Mouse (Mus musculus) CH12.LX (cell line): Measurements from ENCODE around the gene Smad9. TPM values are rescaled to one million over a fixed set of nuclear protein-coding genes. Genes with fewer than 3 reads are reported as not detected.

Source experiments
- DNase-seq: peaks from one replicate; pipeline ENCODE4 v3.0.0-alpha.2; 2013; ENCODE audit errors: extremely low read depth
- H3K27ac ChIP-seq: 2 replicates; pipeline ENCODE4 v1.5.1; 2012; ENCODE audit warnings: low read depth, mild to moderate bottlenecking, control low read depth, moderate library complexity; ENCODE audit not compliant: insufficient read depth
- H3K27me3 ChIP-seq: replicated peaks from 2 replicates; pipeline ENCODE3; 2012; ENCODE audit warnings: inconsistent platforms
- H3K36me3 ChIP-seq, 2 experiments: replicated peaks in 1 of 2; 2 replicates each; pipeline versions ENCODE3 to v1.6.1; 2012; ENCODE audit warnings: inconsistent platforms in 1 of 2, low read length in 1 of 2, mild to moderate bottlenecking in 1 of 2, mixed read lengths in 1 of 2, moderate library complexity in 1 of 2; ENCODE audit not compliant: control insufficient read depth in 1 of 2, insufficient read depth in 1 of 2
- H3K4me1 ChIP-seq, 2 experiments: 2 replicates each; pipeline ENCODE4 v1.6.1; 2012; ENCODE audit warnings: inconsistent platforms in 1 of 2, moderate library complexity in 1 of 2; ENCODE audit not compliant: insufficient read depth in 2 of 2, control insufficient read depth in 1 of 2
- H3K4me2 ChIP-seq: 2 replicates; pipeline ENCODE4 v1.6.1; 2012; ENCODE audit warnings: low read depth, mild to moderate bottlenecking, control low read depth; ENCODE audit not compliant: poor library complexity, insufficient read depth, severe bottlenecking
- H3K4me3 ChIP-seq, 3 experiments: fragments of 150-350 bp in 1 of 3; sonication (generic) in 1 of 3; replicated peaks in 1 of 3; 2 replicates each; pipeline versions ENCODE3 to v1.5.1; 2011 to 2012; ENCODE audit warnings: low read depth in 2 of 3, low read length in 2 of 3, mild to moderate bottlenecking in 2 of 3, moderate library complexity in 2 of 3, control low read depth in 1 of 3, improper control_type of control experiment in 1 of 3, inconsistent platforms in 1 of 3, mixed read lengths in 1 of 3; ENCODE audit not compliant: poor library complexity in 1 of 3
- H3K79me2 ChIP-seq: replicated peaks from 2 replicates; pipeline ENCODE4 v1.6.1; 2012; ENCODE audit warnings: mild to moderate bottlenecking, moderate library complexity; ENCODE audit not compliant: control insufficient read depth, poor library complexity, insufficient read depth, severe bottlenecking; ENCODE audit errors: extremely low read depth
- H3K9ac ChIP-seq: 2 replicates; pipeline ENCODE4 v1.6.1; 2012; ENCODE audit warnings: low read depth, mild to moderate bottlenecking, control low read depth, moderate library complexity; ENCODE audit not compliant: insufficient read depth
- H3K9me3 ChIP-seq: replicated peaks from 2 replicates; pipeline ENCODE3; 2012; ENCODE audit warnings: low read length, inconsistent platforms, mixed read lengths
- CHD1 ChIP-seq: IDR thresholded peaks from 2 replicates; pipeline ENCODE4 v1.6.1; 2012; ENCODE audit warnings: low read depth, low read length, improper control_type of control experiment, inconsistent platforms
- CHD2 ChIP-seq: IDR thresholded peaks from 2 replicates; pipeline ENCODE4 v1.6.1; 2011; ENCODE audit warnings: low read length, improper control_type of control experiment
- CTCF ChIP-seq, 2 experiments: IDR thresholded peaks in 1 of 2; conservative IDR thresholded peaks in 1 of 2; 2 replicates each; pipeline ENCODE4 v1.5.1; 2011 to 2012; ENCODE audit warnings: low read depth in 2 of 2, low read length in 2 of 2, improper control_type of control experiment in 1 of 2, inconsistent platforms in 1 of 2, mild to moderate bottlenecking in 1 of 2, moderate library complexity in 1 of 2
- EP300 ChIP-seq: IDR thresholded peaks from 2 replicates; pipeline ENCODE4 v1.6.1; 2011; ENCODE audit warnings: low read length, improper control_type of control experiment
- ETS1 ChIP-seq: conservative IDR thresholded peaks from 2 replicates; pipeline ENCODE4 v1.6.1; 2012; ENCODE audit warnings: low read depth, mild to moderate bottlenecking, inconsistent platforms, low read length, improper control_type of control experiment, moderate library complexity
- GABPA ChIP-seq: IDR thresholded peaks from 2 replicates; pipeline ENCODE4 v1.6.1; 2012; ENCODE audit warnings: low read depth, low read length, improper control_type of control experiment, inconsistent platforms; ENCODE audit not compliant: insufficient replicate concordance
- IRF4 ChIP-seq: IDR thresholded peaks from 2 replicates; pipeline ENCODE4 v1.6.1; 2014; ENCODE audit warnings: low read depth, mild to moderate bottlenecking, inconsistent platforms, low read length, improper control_type of control experiment
- KAT2A ChIP-seq: IDR thresholded peaks from 2 replicates; pipeline ENCODE4 v1.6.1; 2012; ENCODE audit warnings: low read length, improper control_type of control experiment, inconsistent platforms; ENCODE audit not compliant: insufficient replicate concordance
- MAX ChIP-seq: IDR thresholded peaks from 2 replicates; pipeline ENCODE4 v1.6.1; 2011; ENCODE audit warnings: low read length, improper control_type of control experiment
- MAZ ChIP-seq: IDR thresholded peaks from 2 replicates; pipeline ENCODE4 v1.6.1; 2012; ENCODE audit warnings: low read depth, mild to moderate bottlenecking, inconsistent platforms, low read length, improper control_type of control experiment, moderate library complexity
- MEF2A ChIP-seq: IDR thresholded peaks from 2 replicates; pipeline ENCODE4 v1.6.1; 2014; ENCODE audit warnings: low read depth, mild to moderate bottlenecking, inconsistent platforms, low read length, improper control_type of control experiment, borderline replicate concordance
- MYC ChIP-seq: IDR thresholded peaks from 2 replicates; pipeline ENCODE4 v1.6.1; 2011; ENCODE audit warnings: low read depth, mild to moderate bottlenecking, improper control_type of control experiment, low read length
- NELFE ChIP-seq: IDR thresholded peaks from 2 replicates; pipeline ENCODE4 v1.6.1; 2011; ENCODE audit warnings: low read depth, low read length, improper control_type of control experiment
- NRF1 ChIP-seq: IDR thresholded peaks from 2 replicates; pipeline ENCODE4 v1.6.1; 2014; ENCODE audit warnings: low read depth, mild to moderate bottlenecking, inconsistent platforms, low read length, improper control_type of control experiment, moderate library complexity
- POLR2AphosphoS2 ChIP-seq: IDR thresholded peaks from 2 replicates; pipeline ENCODE4 v1.6.1; 2011; ENCODE audit warnings: low read depth, low read length, improper control_type of control experiment
- RAD21 ChIP-seq: IDR thresholded peaks from 2 replicates; pipeline ENCODE4 v1.6.1; 2011; ENCODE audit warnings: low read depth, mild to moderate bottlenecking, low read length, improper control_type of control experiment, moderate library complexity
- RCOR1 ChIP-seq: conservative IDR thresholded peaks from 2 replicates; pipeline ENCODE4 v1.6.1; 2012; ENCODE audit warnings: low read depth, mild to moderate bottlenecking, inconsistent platforms, low read length, improper control_type of control experiment
- SIN3A ChIP-seq: IDR thresholded peaks from 2 replicates; pipeline ENCODE4 v1.6.1; 2012; ENCODE audit warnings: low read length, improper control_type of control experiment, inconsistent platforms
- SMC3 ChIP-seq: IDR thresholded peaks from 2 replicates; pipeline ENCODE4 v1.6.1; 2011; ENCODE audit warnings: low read depth, low read length, improper control_type of control experiment
- TBP ChIP-seq: conservative IDR thresholded peaks from 2 replicates; pipeline ENCODE4 v1.6.1; 2011; ENCODE audit warnings: low read depth, low read length, improper control_type of control experiment
- TCF12 ChIP-seq: IDR thresholded peaks from 2 replicates; pipeline ENCODE4 v1.6.1; 2014; ENCODE audit warnings: low read depth, mild to moderate bottlenecking, inconsistent platforms, low read length, improper control_type of control experiment
- ZKSCAN1 ChIP-seq: IDR thresholded peaks from 2 replicates; pipeline ENCODE4 v1.6.1; 2012; ENCODE audit warnings: low read depth, inconsistent platforms, low read length, improper control_type of control experiment, borderline replicate concordance
- dilution Hi-C: fragments of 300-500 bp; cut with MboI; formaldehyde crosslinking; loops from 2 replicates; pipeline ENCODE4 v1.14.3; 2020; ENCODE audit warnings: low sequenced_read_pairs; ENCODE audit not compliant: extremely low pct_unique_long_range_greater_than_20kb, extremely low pct_ligation_motif_present
- in situ Hi-C: fragments of 300-500 bp; cut with MboI; formaldehyde crosslinking; loops from 3 replicates; pipeline ENCODE4 v1.14.3; 2019; ENCODE audit warnings: low sequenced_read_pairs, low pct_ligation_motif_present, low pct_unique_long_range_greater_than_20kb, mixed read lengths
- polyA plus RNA-seq: library from polyadenylated mRNA; unstranded; fragments of >175 nt; gene quantifications from 2 replicates; pipeline ENCODE4 v1.2.1, GENCODE M21; 2012; ENCODE audit warnings: low read depth; ENCODE audit not compliant: insufficient read length
- total RNA-seq, 2 experiments: library from RNA; depleted of rRNA; stranded (reverse); fragments of 300-350 nt in 1 of 2; fragments of >200 nt in 1 of 2; gene quantifications; 2 replicates each; pipeline ENCODE4 v1.2.3; 2012 to 2014

Gene Smad9
- total and polyA plus RNA-seq, 3 experiments: 0.13 to 0.23 (median 0.20) TPM

GRCm38 (mm10) chr3:54725344-54725743, 30.0 kb upstream of the Smad9 start:
- no peak overlapping the region for H3K4me2 ChIP-seq
- in situ Hi-C loops (no loop called here), dilution Hi-C loops (no loop called here)
- no peak overlapping the region for H3K9ac ChIP-seq
- H3K79me2 ChIP-seq: peaks cover 22% of the 10 kb centered on the region
- DNase-seq: no peak
- no peak overlapping the region for H3K27ac ChIP-seq
- H3K36me3 ChIP-seq: peaks cover 54 to 71% of the 10 kb centered on the region in 2 experiments
- TF ChIP-seq KAT2A (no peak), RAD21 (no peak), RCOR1 (no peak), NRF1 (no peak), EP300 (no peak), SMC3 (no peak), TCF12 (no peak)
- H3K4me3 ChIP-seq: no peak overlapping the region
- H3K4me1 ChIP-seq: peaks cover 23 to 78% of the 10 kb centered on the region in 2 experiments
- H3K9me3 ChIP-seq: no peaks in the 10 kb centered on the region
- H3K27me3 ChIP-seq: no peaks in the 10 kb centered on the region

GRCm38 (mm10) chr3:54727588-54727987, 27.8 kb upstream of the Smad9 start:
- peaks cover 26 to 91% of the 10 kb centered on the region in 2 experiments for H3K4me1 ChIP-seq
- H3K79me2 ChIP-seq: peaks cover 18% of the 10 kb centered on the region
- H3K9ac ChIP-seq: no peak overlapping the region
- no peak for TF ChIP-seq SMC3
- TF ChIP-seq CTCF (conservative IDR thresholded peaks at IDR 0.05 in 1 of 2, IDR thresholded peaks at IDR 0.05 in 1 of 2; ENCODE audit: low read depth in 2 of 2, low read length in 2 of 2): no peak
- no peak for TF ChIP-seq IRF4
- no peak for TF ChIP-seq MYC
- TF ChIP-seq RCOR1: no peak
- TF ChIP-seq CHD1: no peak
- dilution Hi-C loops: no loop called here
- no peak for DNase-seq
- no peak overlapping the region for H3K4me2 ChIP-seq
- no peaks in the 10 kb centered on the region for H3K27me3 ChIP-seq
- in situ Hi-C loops: no loop called here
- no peaks in the 10 kb centered on the region for H3K9me3 ChIP-seq
- H3K27ac ChIP-seq: peak overlapping the region; percentile 53
- H3K4me3 ChIP-seq: no peak overlapping the region
- H3K36me3 ChIP-seq: peaks cover 47 to 71% of the 10 kb centered on the region in 2 experiments

- no peaks in the 10 kb centered on the region for H3K9me3 ChIP-seq
- H3K4me1 ChIP-seq: peaks cover 25 to 91% of the 10 kb centered on the region in 2 experiments
- TF ChIP-seq EP300 (peak; percentile 71), MAX (no peak), ZKSCAN1 (no peak), RCOR1 (peak; percentile 69; the same call in 1 of the 2 replicates), GABPA (no peak), CHD2 (0 out of 2 replicates have a peak, but pooled peaks have one; percentile 18), MEF2A (peak; percentile 53; the same call in 1 of the 2 replicates), SIN3A (0 out of 2 replicates have a peak, but pooled peaks have one; percentile 26), POLR2AphosphoS2 (no peak), NRF1 (0 out of 2 replicates have a peak, but pooled peaks have one; percentile 23), ETS1 (peak; percentile 71), IRF4 (peak; percentile 64), TBP (no peak), NELFE (0 out of 2 replicates have a peak, but pooled peaks have one; percentile 16), MAZ (0 out of 2 replicates have a peak, but pooled peaks have one; percentile 57), TCF12 (peak; percentile 53; the same call in 1 of the 2 replicates)
- H3K4me3 ChIP-seq: no peak overlapping the region
- dilution Hi-C loops (no loop called here), in situ Hi-C loops (no loop called here)
- peak overlapping the region; percentile 12 for H3K27ac ChIP-seq
- no peak overlapping the region for H3K9ac ChIP-seq
- no peaks in the 10 kb centered on the region for H3K27me3 ChIP-seq
- peak; percentile 75 for DNase-seq
- peaks cover 18% of the 10 kb centered on the region for H3K79me2 ChIP-seq
- peaks cover 42 to 71% of the 10 kb centered on the region in 2 experiments for H3K36me3 ChIP-seq
- no peak overlapping the region for H3K4me2 ChIP-seq
These were observed 27.3 kb upstream of the Smad9 start for GRCm38 (mm10) chr3:54728100-54728499.
